Mouse (Mus musculus) neural tube, embryonic 12.5 days (tissue): ENCODE data around the gene Sf3b4. TPM values are rescaled to one million over a fixed set of nuclear protein-coding genes. Genes with fewer than 3 reads are reported as not detected.

ENCODE experiments used
- microRNA-seq: library from miRNA; unstranded; fragments of <30 nt; microRNA quantifications from one replicate; pipeline ENCODE4, GENCODE M21; 2017
- polyA plus RNA-seq: library from polyadenylated mRNA; unstranded; fragments of >200 nt; fragmentation: Nextera tagmentation; extraction: Ambion mirVana; gene quantifications from 2 replicates; pipeline ENCODE4 v1.2.1, GENCODE M21; 2016

The Sf3b4 gene
- polyA plus RNA-seq, 1 experiment from 2014 or later, result 183 TPM

Small RNA genes lying within 50 kb of the gene (microRNA-seq; reads per million reads assigned to microRNA genes)
- gene Gm44492, result not detected

Other genes starting within 250 kb of the Sf3b4 start
- 277 and 278 TPM in 2 replicates for gene Anp32e, start 243.1 kb upstream of the Sf3b4 start, polyA plus RNA-seq
- gene Plekho1, start 176.3 kb upstream of the Sf3b4 start, polyA plus RNA-seq, result 90.0 and 91.9 TPM in 2 replicates
- 48.3 TPM in 2 replicates for gene Vps45, start 113.9 kb upstream of the Sf3b4 start, polyA plus RNA-seq
- gene Otud7b, start 67.8 kb upstream of the Sf3b4 start, polyA plus RNA-seq, result 11.6 and 16.2 TPM in 2 replicates
- gene Mtmr11, start 10.3 kb upstream of the Sf3b4 start, polyA plus RNA-seq, result 9.8 and 14.1 TPM in 2 replicates
- 44.4 and 44.8 TPM in 2 replicates for gene Sv2a, start 8.8 kb downstream of the Sf3b4 start, polyA plus RNA-seq
- 60.8 and 69.5 TPM in 2 replicates for gene Bola1, start 47.4 kb downstream of the Sf3b4 start, polyA plus RNA-seq
- 1.7 TPM in 1 of 2 replicates, not detected in the other for gene Hist2h2ab, start 47.5 kb downstream of the Sf3b4 start, polyA plus RNA-seq
- gene Hist2h2ac, start 48.5 kb downstream of the Sf3b4 start, polyA plus RNA-seq, result 5.7 and 9.5 TPM in 2 replicates
- gene Hist2h2be, start 48.8 kb downstream of the Sf3b4 start, polyA plus RNA-seq, result 5.6 and 5.7 TPM in 2 replicates
- 5.0 and 8.2 TPM in 2 replicates for gene Hist2h3c2, start 66.8 kb downstream of the Sf3b4 start, polyA plus RNA-seq
- gene Hist2h2aa2, start 67.9 kb downstream of the Sf3b4 start, polyA plus RNA-seq, result 54.5 and 73.7 TPM in 2 replicates
- gene Hist2h2aa1, start 73.2 kb downstream of the Sf3b4 start, polyA plus RNA-seq, result 19.2 and 21.1 TPM in 2 replicates
- gene Hist2h3c1, start 74.4 kb downstream of the Sf3b4 start, polyA plus RNA-seq, result 0.50 and 1.1 TPM in 2 replicates
- 8.5 and 13.5 TPM in 2 replicates for gene Hist2h4, start 91.0 kb downstream of the Sf3b4 start, polyA plus RNA-seq
- 41.2 and 58.9 TPM in 2 replicates for gene Hist2h3b, start 96.3 kb downstream of the Sf3b4 start, polyA plus RNA-seq
- gene Hist2h2bb, start 97.4 kb downstream of the Sf3b4 start, polyA plus RNA-seq, result 9.1 and 16.6 TPM in 2 replicates
- 1.4 and 1.5 TPM in 2 replicates for gene Fcgr1, start 121.6 kb downstream of the Sf3b4 start, polyA plus RNA-seq